Mouse (Mus musculus): ENCODE data around the gene Gabrr2. TPM values are rescaled to one million over a fixed set of nuclear protein-coding genes. Genes with fewer than 3 reads are reported as not detected.
"Not testable (repeated sequence)": the region's sequence is repeated elsewhere in the genome, so short reads cannot be mapped to it uniquely, and the experiment has no call there.

Gene Gabrr2
- total RNA-seq, 2 experiments from 2014 or later: not detected

DNA sequence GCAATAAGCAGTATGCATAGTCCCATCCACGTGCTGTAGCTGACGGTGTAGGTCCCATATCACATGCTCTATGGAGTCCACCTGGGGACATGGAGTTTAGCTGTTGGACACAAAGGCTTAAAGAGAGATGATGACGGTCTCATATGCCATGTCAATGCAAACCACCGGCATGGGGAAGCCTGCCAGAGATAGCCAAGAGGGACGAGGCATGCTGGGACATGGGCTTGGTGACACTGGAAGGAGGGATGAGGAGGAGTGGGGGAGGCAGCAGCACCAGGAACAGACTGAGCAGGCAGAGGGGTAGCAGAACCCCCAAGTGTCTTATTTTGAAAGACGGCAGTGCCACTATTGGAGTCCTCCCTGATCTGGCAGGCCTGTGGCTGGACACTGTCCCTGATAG, 5.0 kb downstream of the Gabrr2 start:
- no peak for ATAC-seq (replicated peaks; ENCODE audit: poor library complexity, severe bottlenecking)

DNA sequence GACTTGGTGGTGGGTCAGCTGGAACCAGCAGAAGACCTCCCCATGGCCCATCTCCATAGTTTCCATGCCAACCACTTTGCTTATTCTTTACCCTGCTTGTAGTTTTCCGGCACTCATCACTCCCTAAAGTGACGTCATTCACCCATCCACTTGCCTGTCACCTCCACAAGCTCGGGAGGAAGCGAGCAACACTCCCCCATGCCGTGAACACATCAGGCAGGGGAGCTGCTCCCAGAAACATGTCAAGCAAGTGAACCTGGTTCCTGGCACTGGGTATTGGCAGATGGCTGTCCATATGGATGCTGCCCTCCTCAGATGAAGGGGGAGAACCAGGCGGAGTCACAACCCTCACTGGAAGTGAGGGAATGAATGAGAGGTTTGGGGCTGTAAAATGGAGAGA, 6.1 kb downstream of the Gabrr2 start:
- ATAC-seq (replicated peaks; ENCODE audit: poor library complexity, severe bottlenecking): no peak

DNA sequence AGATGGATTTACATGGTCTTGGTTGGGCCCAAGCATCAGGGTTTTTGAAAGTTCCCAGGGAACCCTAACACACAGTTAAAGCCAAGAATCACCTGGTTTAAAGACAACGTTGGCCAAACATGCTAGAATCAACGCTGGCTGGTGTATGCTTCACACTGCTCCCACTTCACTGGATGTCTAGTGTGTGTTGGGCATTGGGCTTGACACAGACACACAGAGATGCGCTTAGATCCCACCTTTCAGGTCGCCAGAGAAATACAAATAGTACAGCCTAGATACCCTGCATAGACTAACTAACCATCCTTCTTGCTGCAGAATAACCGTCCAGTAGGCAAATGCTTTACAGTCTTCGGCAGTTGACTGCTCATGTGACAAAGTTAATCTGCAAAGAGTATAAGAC, 7.5 kb downstream of the Gabrr2 start:
- no peak for ATAC-seq (replicated peaks; ENCODE audit: poor library complexity, severe bottlenecking)

GRCm38 (mm10) chr4:33071337-33071736, 8.5 kb downstream of the Gabrr2 start:
- ATAC-seq (replicated peaks; ENCODE audit: poor library complexity, severe bottlenecking): no peak

DNA sequence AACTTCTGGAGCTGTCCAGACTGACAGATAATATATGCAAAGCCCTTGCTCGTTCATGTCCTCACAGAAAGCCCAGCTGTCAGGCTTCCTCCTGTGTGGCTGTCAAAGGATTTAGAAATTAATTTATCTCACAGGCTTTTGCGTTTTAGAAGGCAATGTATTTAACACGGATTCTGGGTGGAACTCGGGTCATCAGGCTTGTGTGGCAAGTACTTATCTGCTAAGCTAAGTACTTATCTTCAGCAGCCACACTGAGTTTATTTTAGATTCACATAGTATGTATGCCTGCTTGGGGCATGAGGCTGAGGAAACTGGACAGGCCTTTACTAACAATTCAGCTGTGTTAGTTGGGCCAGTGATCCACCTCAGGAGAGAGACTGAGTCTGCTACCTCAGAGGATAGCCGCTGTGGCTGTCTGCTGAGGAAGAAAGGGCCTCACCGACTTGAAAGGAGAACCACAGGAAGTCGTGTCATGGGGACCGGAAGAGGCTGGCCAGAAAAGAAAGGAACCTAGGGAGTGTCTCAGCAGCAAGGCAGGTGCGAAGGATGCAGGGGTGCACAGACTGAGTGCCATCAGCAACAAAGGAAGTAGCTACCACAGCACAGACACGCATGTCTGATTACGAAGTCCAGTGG, 9.8 kb downstream of the Gabrr2 start:
- ATAC-seq (replicated peaks; ENCODE audit: poor library complexity, severe bottlenecking): peak; percentile 94

- no peak for ATAC-seq (replicated peaks; ENCODE audit: poor library complexity, severe bottlenecking)
Observed at GRCm38 (mm10) chr4:33074406-33074805, 11.6 kb downstream of the Gabrr2 start.

DNA sequence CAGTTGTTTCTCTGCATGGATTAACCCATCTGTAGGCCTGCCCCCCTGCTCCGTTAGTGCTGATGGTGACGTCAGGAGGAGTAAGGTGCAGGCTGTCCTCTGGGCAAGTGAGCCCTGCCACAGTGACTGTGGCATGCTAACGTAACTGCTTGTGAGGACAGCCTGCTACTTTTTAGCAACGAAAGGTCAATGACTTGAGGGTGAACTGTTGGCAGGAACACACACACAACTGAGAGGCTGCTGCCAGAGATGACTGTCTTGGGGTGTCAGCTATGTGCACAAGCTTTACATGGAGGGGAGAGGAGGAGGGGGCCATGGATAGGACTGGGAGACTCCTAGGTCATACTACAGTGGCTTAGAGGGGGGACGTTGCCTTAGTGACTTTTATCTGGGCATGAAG, 12.1 kb downstream of the Gabrr2 start:
- ATAC-seq (replicated peaks; ENCODE audit: poor library complexity, severe bottlenecking): no peak

DNA sequence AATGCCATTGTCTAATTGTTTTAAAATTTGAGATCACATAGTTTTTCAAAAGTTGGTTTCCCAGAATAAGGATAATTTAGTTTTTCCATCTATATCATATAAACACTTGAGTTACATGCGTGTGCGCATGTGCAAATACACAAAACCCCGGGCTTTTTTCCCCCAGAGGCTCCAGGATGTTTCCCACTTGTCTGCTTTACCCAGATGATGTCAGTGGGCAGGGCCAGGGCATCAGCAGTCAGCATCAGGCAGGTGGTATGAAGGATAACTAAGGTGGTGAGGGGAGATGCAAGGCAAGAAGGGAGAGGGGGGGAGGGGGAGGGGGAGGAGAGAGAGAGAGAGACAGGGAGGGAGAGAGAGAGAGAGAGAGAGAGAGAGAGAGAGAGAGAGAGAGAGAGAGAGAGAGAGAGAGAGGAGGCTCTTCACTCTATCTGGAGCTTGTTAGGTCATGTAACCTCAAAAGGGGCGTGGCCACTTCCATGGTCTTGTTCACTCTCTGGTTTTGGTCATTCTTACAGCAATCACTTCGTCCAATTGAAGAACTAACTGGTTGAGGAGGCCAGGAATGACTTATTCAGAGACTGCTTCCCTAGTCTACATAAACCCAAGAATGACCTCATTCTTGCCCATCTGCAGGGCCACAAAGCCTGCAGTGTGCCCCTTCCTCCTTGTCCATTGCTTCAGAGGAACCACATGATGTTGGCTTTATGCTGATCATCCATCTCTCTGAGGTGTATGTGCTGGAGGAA, 13.2 kb downstream of the Gabrr2 start:
- peak; percentile 37 for ATAC-seq (replicated peaks; ENCODE audit: poor library complexity, severe bottlenecking)

- ATAC-seq (replicated peaks; ENCODE audit: poor library complexity, severe bottlenecking): no peak
Observed at GRCm38 (mm10) chr4:33077161-33077560, 14.4 kb downstream of the Gabrr2 start.

GRCm38 (mm10) chr4:33077724-33078123, 14.9 kb downstream of the Gabrr2 start:
- ATAC-seq (replicated peaks; ENCODE audit: poor library complexity, severe bottlenecking): no peak

GRCm38 (mm10) chr4:33078492-33078891, 15.7 kb downstream of the Gabrr2 start:
- ATAC-seq (replicated peaks; ENCODE audit: poor library complexity, severe bottlenecking): no peak

- no peak; the same call in 1 of the 2 replicates for ATAC-seq (replicated peaks; ENCODE audit: poor library complexity, severe bottlenecking)
Observed at GRCm38 (mm10) chr4:33099118-33099694, 36.4 kb downstream of the Gabrr2 start.

GRCm38 (mm10) chr4:33109720-33110458, 47.1 kb downstream of the Gabrr2 start:
- peak; percentile 79 for ATAC-seq (replicated peaks; ENCODE audit: poor library complexity, severe bottlenecking)

- ATAC-seq (replicated peaks; ENCODE audit: poor library complexity, severe bottlenecking): peak; percentile 45
Observed at GRCm38 (mm10) chr4:33110845-33111244, 48.0 kb downstream of the Gabrr2 start.

DNA sequence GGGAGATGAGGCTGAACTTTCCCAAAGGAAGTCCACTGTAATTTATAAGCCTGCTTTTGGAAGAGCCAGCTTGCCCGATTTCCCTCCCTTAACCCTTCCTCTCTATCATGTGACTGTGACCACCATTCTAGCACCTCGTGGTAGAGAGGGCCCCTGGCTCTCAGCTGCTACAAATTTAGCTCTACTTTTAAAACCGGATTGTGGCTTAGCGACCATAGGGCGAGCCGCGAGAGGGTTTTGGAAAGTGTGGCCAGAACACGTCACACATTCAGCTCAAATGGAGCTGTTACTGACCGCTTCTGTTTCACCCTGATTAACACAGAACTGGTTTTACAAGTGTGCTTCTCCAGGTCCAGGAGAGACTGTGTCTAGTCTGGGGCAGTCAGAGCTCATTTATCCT, 48.6 kb downstream of the Gabrr2 start:
- ATAC-seq (replicated peaks; ENCODE audit: poor library complexity, severe bottlenecking): no peak

DNA sequence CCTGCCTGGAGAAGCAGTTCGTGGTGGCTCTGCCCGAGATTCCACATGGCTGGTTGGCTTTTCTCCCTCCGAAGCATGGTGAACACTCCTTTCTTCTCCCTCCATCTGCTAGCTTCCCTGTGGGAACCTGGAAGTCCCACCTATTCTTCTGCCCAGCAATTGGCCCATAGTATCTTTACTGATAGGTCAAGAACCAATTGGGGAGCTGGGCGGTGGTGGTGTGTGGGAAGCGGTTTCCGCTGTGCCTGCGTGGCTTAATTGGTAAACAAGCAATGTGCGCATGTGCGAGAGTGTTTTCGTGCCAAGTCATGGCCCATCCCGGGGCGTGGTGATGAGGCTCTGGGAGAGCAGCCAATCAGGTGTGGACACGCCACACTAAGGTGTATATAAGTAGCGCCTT, 50.1 kb downstream of the Gabrr2 start:
- not testable (repeated sequence) for ATAC-seq (replicated peaks; ENCODE audit: poor library complexity, severe bottlenecking)

GRCm38 (mm10) chr4:33119118-33119517, 56.3 kb downstream of the Gabrr2 start:
- peak; percentile 68; the same call in 1 of the 2 replicates for ATAC-seq (replicated peaks; ENCODE audit: poor library complexity, severe bottlenecking)

DNA sequence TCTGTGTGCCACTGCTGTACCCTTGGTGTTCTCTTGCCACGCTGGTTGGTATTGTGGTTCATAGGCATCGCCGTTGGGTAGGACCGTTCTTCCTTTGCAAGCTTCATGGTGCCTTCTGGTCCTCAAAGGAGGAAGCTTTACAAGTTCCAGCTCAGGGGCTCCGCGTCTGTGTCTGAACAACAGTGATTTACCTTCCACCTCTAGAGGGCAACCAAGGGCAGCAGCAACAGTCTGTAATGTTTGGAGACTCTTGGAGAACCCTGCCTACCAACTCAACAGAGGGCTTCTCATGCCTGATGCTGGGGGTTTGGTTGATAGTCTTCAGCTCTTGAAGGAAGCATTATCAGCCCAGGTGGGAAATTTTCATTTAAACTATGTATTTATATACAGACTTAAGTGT, 61.7 kb downstream of the Gabrr2 start:
- ATAC-seq (replicated peaks; ENCODE audit: poor library complexity, severe bottlenecking): peak; percentile 81

GRCm38 (mm10) chr4:33125409-33126084, 62.7 kb downstream of the Gabrr2 start:
- no peak for ATAC-seq (replicated peaks; ENCODE audit: poor library complexity, severe bottlenecking)

- no peak for ATAC-seq (replicated peaks; ENCODE audit: poor library complexity, severe bottlenecking)
Observed at GRCm38 (mm10) chr4:33132221-33132620, 69.4 kb downstream of the Gabrr2 start, which contains the start of gene Gabrr1. Gene Gabrr1, plus strand, starts transcription at chr4:33132521.
